Mouse (Mus musculus): Measurements from ENCODE around the gene Rhou.

DNA sequence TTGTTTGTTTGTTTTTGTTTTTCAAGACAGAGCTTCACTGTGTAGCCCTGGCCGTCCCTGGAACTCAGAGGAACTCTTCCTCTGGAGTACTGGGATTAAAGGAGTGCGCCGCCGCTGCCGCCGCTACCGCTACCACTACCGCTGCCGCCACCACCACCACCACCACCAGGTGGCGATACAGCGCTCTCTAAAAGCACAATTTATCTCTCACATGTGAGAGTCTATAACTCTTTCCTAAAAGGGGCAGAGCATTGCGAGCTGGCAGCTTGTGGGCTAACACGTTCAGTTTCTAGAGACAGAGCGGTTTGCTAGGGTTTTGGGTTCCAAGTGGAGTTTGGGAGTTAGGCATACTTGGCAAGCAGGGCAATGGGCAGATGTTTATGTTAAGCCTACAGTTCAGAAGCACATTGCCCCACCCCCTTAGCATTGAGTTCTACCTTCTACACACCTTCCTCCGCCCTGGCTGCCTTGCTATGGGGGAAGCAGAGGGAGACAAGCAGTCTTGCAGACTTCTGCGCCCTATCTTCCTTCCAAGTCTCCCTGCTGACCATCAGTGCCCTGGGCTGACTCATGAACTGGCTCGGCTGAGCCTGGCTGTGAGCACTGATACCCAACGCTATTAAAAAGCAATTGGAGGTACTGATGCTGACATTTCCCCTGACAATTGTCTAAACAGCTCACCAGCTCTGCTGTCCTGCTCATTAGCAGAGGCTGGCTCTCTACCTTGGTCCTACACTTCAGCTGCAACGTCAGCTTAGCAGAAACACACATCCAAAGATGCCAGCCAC, 24.6 kb upstream of the Rhou start:
- no peak for TF ChIP-seq EP300 (IDR thresholded peaks at IDR 0.05)
- TF ChIP-seq CTCF (IDR thresholded peaks at IDR 0.05): peak; percentile 93

All from lung, postnatal 0 days (tissue).